Mouse (Mus musculus) urinary bladder, adult 2 months (tissue): ENCODE measurements around the gene Kif26b. TPM values are rescaled to one million over a fixed set of nuclear protein-coding genes. Genes with fewer than 3 reads are reported as not detected.

Source experiments
- DNase-seq: peaks from one replicate; pipeline ENCODE4 v3.0.0; 2022; ENCODE audit warnings: low spot score
- polyA plus RNA-seq: library from polyadenylated mRNA; depleted of rRNA; stranded (reverse); fragments of >200 nt; gene quantifications from 2 replicates; pipeline ENCODE4 v1.2.3, GENCODE M21; 2012

Kif26b gene
- polyA plus RNA-seq, 1 experiment: 1.4 TPM

- DNase-seq: no peak
Measured at GRCm38 (mm10) chr1:178661556-178661955, 132.6 kb downstream of the Kif26b start.

GRCm38 (mm10) chr1:178663539-178663938 lies 134.6 kb downstream of the Kif26b start:
- DNase-seq: no peak

- no peak for DNase-seq
Measured at GRCm38 (mm10) chr1:178664271-178664969, 135.5 kb downstream of the Kif26b start.

GRCm38 (mm10) chr1:178666524-178666923 lies 137.6 kb downstream of the Kif26b start:
- no peak for DNase-seq

- no peak for DNase-seq
Measured at GRCm38 (mm10) chr1:178667808-178668207, 138.9 kb downstream of the Kif26b start.

DNA sequence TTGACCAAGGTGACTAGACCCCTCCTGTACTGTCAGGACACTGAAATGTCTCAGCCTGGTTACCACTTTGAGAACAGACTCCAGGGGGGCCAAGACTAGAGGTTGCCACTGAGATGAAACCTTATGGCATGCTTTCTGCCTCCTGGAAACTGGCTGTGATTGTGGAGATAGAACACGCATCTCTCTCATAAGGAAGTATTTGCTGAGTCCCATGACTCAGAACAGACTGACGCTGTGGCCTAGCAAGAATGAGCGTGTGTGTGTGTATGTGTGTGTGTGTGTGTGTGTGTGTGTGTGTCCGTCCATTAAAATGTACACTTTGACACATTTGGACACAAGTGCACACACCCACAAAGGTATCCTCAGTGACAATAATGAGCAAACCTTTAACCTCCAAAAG lies 140.0 kb downstream of the Kif26b start:
- no peak for DNase-seq

DNA sequence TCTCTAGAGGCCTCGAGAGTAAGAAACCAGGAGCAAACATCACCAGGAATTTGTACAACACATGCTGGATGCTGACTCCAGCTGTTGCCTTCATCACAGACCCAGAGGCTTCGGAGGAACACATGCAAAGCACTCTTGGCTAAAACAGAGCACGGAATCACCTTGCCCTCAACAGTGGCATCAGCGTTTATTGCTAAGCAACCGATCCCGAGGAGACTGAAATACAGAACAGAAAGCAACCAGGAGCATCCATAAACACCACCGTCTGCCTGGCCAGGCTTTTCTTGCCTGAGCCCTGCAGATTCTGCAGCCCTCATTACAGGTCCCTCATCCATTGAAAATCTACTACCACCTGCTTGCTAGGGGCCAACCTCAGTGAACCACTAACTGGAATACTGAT lies 144.1 kb downstream of the Kif26b start:
- no peak for DNase-seq

GRCm38 (mm10) chr1:178673506-178673905 lies 144.6 kb downstream of the Kif26b start:
- DNase-seq: no peak

DNA sequence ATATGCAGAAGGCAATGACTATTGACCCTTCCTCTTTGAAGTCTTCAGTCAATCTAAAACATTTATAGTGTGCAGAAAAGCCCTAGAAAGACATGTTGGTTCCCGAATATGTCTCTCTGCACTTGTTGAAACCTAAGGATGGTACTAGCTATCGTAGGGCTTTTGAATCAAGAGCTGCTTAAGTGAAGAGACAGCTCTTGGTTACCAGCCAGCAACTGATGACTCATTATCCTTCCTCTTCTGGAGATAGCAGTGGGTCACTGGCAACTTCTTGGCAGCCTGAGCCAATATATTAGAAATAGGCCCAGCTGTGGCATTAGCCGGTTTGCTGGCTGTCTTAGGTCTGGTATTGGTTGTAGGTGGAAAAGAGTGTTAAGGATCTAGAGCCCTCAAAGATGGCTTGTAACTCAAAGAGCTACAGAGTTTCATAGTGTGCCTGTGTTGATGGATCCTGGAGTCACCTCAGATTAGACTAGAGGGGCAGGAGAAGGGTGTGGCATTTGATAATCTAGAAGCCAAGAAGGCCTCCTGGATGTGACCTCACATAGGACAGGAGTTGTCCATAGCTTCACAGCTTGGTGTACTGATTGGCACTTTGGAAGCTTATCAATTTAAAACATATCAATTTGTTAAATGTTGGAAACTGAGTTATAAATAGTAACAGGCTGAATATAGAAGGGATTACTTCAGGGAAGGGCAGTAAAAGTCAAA lies 146.8 kb downstream of the Kif26b start:
- DNase-seq: no peak

DNA sequence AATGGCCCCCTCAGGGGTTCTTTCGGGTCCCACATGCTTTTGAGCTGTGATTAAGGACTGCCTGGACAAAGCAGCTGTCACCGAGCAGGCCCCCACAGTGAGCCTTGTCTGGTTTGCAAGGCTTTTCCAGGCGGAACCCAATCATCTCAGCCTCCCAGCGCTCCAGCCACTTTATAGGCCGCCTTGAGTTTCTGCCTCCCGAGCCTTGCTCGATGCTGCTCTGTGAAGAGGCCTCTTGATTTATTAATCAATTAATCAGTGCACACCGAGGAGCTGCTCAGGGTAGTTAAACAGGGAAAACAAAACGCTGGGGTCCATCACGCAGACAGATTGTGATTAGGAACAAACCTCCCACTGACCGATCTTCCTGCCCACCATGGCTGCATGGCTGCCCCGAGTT lies 148.2 kb downstream of the Kif26b start:
- no peak for DNase-seq

GRCm38 (mm10) chr1:178677630-178678221 lies 148.8 kb downstream of the Kif26b start:
- DNase-seq: no peak

DNA sequence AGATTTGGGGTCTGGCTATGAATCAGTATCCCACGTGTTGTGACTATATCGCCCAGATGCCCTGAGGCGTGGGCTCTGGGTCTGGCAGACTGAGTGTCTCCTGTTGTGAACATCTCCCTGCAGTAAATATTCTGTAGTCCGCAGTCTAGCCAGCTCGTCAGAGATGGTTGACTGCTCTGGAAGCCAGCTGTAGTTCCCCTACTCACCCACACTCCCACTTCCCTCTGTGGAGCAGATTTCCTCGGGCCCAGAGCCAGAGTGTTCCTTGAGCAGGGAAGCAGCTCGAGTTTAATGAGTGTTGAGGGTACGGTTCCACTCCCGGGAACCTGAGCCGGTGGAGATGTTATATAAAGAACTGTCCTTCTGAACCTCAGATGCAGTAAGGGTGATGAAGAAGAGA lies 154.7 kb downstream of the Kif26b start:
- DNase-seq: no peak

GRCm38 (mm10) chr1:178684991-178685680 lies 156.2 kb downstream of the Kif26b start:
- no peak for DNase-seq

- DNase-seq: no peak
Measured at GRCm38 (mm10) chr1:178686881-178687280, 158.0 kb downstream of the Kif26b start.

DNA sequence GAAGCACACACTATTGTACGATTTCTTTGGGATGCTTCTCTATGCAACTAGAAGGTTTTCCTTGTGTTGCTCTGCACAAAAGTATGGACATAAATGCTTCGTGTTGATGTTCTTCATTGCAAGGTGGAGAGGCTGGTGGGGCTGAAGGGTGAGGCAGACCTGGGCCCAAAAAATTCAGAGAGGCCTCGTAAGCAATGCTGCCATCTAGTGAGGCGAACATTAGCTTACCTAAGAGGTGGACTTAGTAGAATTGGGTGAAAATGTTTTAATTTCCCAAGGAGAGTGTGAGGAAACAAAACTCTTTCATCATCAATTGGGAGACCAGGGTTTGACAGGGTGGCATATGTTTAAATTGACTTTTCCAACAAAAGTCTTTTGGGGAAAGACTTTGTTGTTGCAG lies 160.6 kb downstream of the Kif26b start:
- no peak for DNase-seq

DNA sequence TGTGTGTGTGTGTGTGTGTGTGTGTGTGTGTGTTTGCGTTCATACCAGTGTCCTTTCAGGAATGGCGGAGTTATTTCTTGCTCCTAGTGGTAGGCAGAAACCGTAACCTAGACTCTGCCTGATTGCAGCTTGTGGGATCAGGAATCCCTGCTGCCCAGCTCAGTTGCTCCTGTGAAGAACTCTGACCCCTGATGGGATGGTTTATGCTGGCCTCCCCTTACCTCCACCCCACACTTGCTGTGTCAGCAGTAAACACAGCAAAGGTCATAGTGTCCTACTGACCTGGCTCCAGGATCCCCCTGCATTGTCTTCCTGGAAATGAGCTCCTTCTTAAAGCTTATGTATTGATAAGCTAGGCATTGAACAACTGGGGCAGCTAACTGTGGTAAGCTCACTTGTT lies 162.8 kb downstream of the Kif26b start:
- no peak for DNase-seq

DNA sequence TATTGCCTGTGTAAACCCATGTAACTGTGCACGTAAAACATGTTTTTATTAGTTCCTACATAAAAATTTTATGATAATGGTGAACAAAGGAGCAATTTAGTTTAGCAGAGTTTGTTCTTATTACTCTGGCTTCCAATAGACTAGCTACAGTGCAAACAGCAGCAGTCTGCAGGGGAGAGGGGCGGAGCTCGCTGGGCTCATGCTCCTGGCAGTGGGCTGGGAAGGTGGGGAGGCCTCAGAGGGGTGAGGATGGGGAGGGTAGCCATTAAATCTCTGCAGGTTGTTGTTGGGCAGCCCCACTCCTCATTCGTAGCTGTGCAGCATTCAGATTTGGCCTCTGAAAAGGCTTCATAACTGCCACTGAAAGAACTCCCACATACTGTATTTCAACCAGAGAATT lies 171.2 kb downstream of the Kif26b start:
- no peak for DNase-seq

DNA sequence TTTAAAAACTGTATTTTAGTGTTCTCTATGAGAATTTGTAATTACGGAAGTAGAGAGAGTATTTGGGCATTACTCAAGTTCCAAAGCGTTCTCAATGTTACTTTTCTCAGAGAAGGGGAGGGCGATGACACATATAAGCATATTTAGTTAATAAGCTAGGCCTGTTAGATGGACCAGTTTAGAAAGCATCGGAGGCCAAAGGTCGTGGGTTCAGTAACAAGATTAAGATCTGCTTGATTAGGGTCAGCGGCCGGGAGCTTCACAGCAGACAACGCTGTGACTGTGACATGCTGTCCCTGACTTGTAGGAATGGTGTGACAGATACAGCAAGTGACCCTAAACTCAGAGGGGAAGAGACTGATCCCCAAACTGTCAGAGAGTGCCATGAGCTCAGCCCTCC lies 174.6 kb downstream of the Kif26b start:
- no peak for DNase-seq

GRCm38 (mm10) chr1:178707925-178708351 lies 179.0 kb downstream of the Kif26b start:
- DNase-seq: no peak

DNA sequence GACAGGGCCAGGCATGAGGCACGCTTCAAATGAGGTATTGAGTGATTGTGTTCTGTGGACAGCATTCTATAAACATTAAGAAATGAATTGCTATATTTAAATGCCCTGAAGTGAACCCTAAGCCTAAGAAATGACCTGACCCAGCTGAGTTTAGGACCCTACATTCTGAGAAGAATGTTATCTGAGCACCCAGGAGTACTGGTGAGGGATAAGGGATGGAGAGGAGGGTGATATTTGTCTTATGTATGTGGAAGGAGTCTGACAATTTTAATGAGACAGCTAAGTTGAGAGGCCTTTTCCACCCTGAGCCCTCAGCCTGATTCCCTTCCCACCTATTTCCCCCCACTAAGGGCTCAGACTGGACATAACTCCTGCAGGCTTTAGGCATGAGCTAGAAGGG lies 179.4 kb downstream of the Kif26b start:
- DNase-seq: no peak

DNA sequence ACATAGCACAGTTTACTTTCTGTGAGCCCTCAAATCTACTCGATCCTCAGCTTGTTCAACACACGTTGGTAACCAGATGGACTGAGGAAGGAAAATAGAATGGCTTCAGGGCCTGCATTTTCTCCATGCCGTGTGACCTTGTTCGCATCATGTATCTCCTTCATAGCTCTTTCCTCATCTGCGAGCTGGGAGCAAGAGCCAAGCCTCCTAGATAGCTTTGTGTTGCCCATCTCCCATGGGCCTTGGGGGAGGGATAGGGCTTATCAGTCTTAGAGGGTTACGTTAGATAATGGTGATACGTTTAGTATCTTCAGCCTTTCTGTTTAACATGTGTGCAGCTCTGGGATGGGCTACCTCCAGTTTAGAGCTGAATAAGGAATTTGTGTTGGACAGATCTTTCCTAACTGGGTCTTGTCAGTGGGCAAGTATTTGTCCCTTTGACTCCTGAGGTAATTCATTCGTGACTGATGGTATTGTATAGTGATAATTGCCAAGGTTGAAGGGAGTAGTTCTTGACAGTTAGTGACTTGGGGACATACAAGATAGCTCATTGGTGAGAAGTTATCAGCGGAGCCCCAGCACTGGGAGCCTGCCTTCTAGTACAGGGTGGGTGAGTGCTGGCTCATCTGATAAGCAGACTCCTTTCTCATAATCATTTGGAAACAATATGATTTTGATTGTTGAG lies 183.4 kb downstream of the Kif26b start:
- no peak for DNase-seq

DNA sequence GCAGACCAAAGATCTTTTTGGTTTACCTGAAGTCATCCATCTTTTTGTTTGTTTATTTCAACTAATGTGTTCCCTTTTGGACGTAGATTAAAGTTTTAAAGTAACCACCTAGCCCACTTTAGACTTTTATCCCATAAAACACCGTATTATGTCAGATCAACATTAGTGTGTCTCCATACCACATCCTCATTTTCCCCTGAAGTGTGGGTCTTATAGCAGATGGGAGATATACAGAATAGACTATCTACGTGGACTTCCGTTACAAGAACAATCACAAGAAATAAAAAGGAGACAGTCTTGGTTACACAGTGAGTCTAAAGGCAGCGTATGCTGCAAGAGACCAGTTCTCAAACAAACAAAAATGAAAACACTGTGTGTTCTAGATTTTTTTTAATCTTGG lies 185.3 kb downstream of the Kif26b start:
- no peak for DNase-seq
